ENCODE assay signal across 9 mouse cellular contexts in genomic region chr7:65497733-65498583, GRCm38 (mm10). TPM values are rescaled to one million over a fixed set of nuclear protein-coding genes. Genes with fewer than 3 reads are reported as not detected.
DNase-seq lines count a peak whose midpoint lies in the region; ATAC-seq and TF ChIP-seq lines count a peak whose summit lies in the region.
"Had no signal": no experiment of that assay in that cellular context is flagged by ENCODE, and none has a peak within 500 bp of the region (broad histone marks: within the 10 kb centered on the region; RNA-seq: fewer than 3 reads in every experiment).

No protein-coding gene starts in this region.

- no peaks in the 10 kb centered on the region for H3K36me3 ChIP-seq in embryonic facial prominence, embryonic 14.5 days (ENCODE audit: control insufficient read depth, insufficient read depth, low read length)
- no peaks in the 10 kb centered on the region for H3K36me3 ChIP-seq in heart, embryonic 10.5 days
- H3K36me3 ChIP-seq in limb, embryonic 14.5 days (ENCODE audit: control insufficient read depth, insufficient read depth, low read length) = no peaks in the 10 kb centered on the region
- H3K36me3 ChIP-seq: limb, embryonic 13.5 days had no signal

- H3K9me3 ChIP-seq in embryonic facial prominence, embryonic 14.5 days (ENCODE audit: control insufficient read depth, low read length) = no peaks in the 10 kb centered on the region
- H3K9me3 ChIP-seq in heart, embryonic 10.5 days = no peaks in the 10 kb centered on the region
- H3K9me3 ChIP-seq in limb, embryonic 14.5 days (ENCODE audit: control insufficient read depth, low read length) = no peaks in the 10 kb centered on the region; the same call in 1 of the 2 replicates
- H3K9me3 ChIP-seq: limb, embryonic 13.5 days had no signal

- H3K4me3 ChIP-seq in embryonic facial prominence, embryonic 14.5 days (ENCODE audit: low read depth, low read length) = no peak overlapping the region
- H3K4me3 ChIP-seq in heart, embryonic 10.5 days = no peak overlapping the region
- H3K4me3 ChIP-seq in limb, embryonic 14.5 days (replicated peaks; ENCODE audit: low read length) = no peak overlapping the region
- H3K4me3 ChIP-seq: limb, embryonic 13.5 days had no signal

- H3K4me1 ChIP-seq in embryonic facial prominence, embryonic 14.5 days (ENCODE audit: control insufficient read depth, insufficient read depth, low read length) = 0 out of 2 replicates have a peak, but pooled peaks cover 2% of the 10 kb centered on the region
- H3K4me1 ChIP-seq in heart, embryonic 10.5 days = peaks cover 22% of the 10 kb centered on the region
- no peaks in the 10 kb centered on the region for H3K4me1 ChIP-seq in limb, embryonic 14.5 days (ENCODE audit: control insufficient read depth, insufficient read depth, low read length)
- H3K4me1 ChIP-seq: limb, embryonic 13.5 days had no signal

- no peak for TF ChIP-seq POLR2A in limb, embryonic 14.5 days (IDR thresholded peaks at IDR 0.05; ENCODE audit: borderline replicate concordance, extremely low read depth, insufficient read depth, insufficient read length)

- WGBS in embryonic facial prominence, embryonic 14.5 days = 53% methylated on average over 12 of the region's 12 CpGs
- 49% methylated on average over 12 of the region's 12 CpGs for WGBS in heart, embryonic 10.5 days
- WGBS in limb, embryonic 14.5 days = 52% methylated on average over 12 of the region's 12 CpGs

- no peaks in the 10 kb centered on the region for H3K27me3 ChIP-seq in embryonic facial prominence, embryonic 14.5 days (replicated peaks; ENCODE audit: control insufficient read depth, insufficient read depth, low read length)
- no peaks in the 10 kb centered on the region for H3K27me3 ChIP-seq in heart, embryonic 10.5 days (ENCODE audit: insufficient read depth, poor library complexity, severe bottlenecking)
- no peaks in the 10 kb centered on the region for H3K27me3 ChIP-seq in limb, embryonic 14.5 days (ENCODE audit: control insufficient read depth, insufficient read depth, low read length)
- H3K27me3 ChIP-seq: limb, embryonic 13.5 days had no signal

- no peak overlapping the region for H3K27ac ChIP-seq in embryonic facial prominence, embryonic 14.5 days (replicated peaks; ENCODE audit: low read depth, low read length)
- H3K27ac ChIP-seq in heart, embryonic 10.5 days = no peak overlapping the region
- no peak overlapping the region for H3K27ac ChIP-seq in limb, embryonic 14.5 days (replicated peaks; ENCODE audit: low read depth, low read length)
- H3K27ac ChIP-seq: limb, embryonic 13.5 days had no signal

- no peak overlapping the region for H3K9ac ChIP-seq in embryonic facial prominence, embryonic 14.5 days (ENCODE audit: low read depth, low read length)
- no peak overlapping the region for H3K9ac ChIP-seq in limb, embryonic 14.5 days (ENCODE audit: low read depth, low read length, severe bottlenecking)
- H3K9ac ChIP-seq: limb, embryonic 13.5 days had no signal

- no peak overlapping the region for H3K4me2 ChIP-seq in embryonic facial prominence, embryonic 14.5 days (ENCODE audit: low read depth, low read length)
- no peak overlapping the region for H3K4me2 ChIP-seq in limb, embryonic 14.5 days (replicated peaks; ENCODE audit: low read depth, low read length, severe bottlenecking)
- H3K4me2 ChIP-seq: limb, embryonic 13.5 days had no signal

- peak; percentile 69 for DNase-seq in 3134 (ENCODE audit: extremely low read depth, insufficient read length, low spot score)
- peak; percentile 88 to 92 for DNase-seq in adrenal gland, postnatal 36 days
- DNase-seq in embryonic facial prominence, embryonic 14.5 days (ENCODE audit: low spot score) = peak; percentile 57
- DNase-seq in heart, embryonic 10.5 days (ENCODE audit: low spot score) = peak; percentile 80
- DNase-seq in kidney, adult 9 months = peak; percentile 71
- DNase-seq in limb, embryonic 14.5 days (ENCODE audit: low spot score) = peak; percentile 41
- DNase-seq in neural tube, embryonic 10.5 days (ENCODE audit: extremely low spot score, low spot score) = peak; percentile 74
- peak; percentile 86 for DNase-seq in testis, postnatal 10 days (ENCODE audit: low spot score)

- no peak for ATAC-seq in embryonic facial prominence, embryonic 14.5 days (ENCODE audit: low read depth)
- ATAC-seq in limb, embryonic 14.5 days (ENCODE audit: low FRiP score, low read depth) = no peak

RNA-seq across cellular contexts. Expression of gene Tjp1, which starts 29.6 kb away (rescaled TPM):
- total RNA-seq in adrenal gland, postnatal 36 days (2021) = 10 to 100 TPM; 86.5 to 89.9 TPM
- polyA plus RNA-seq in embryonic facial prominence, embryonic 14.5 days (2014; fragmentation: Nextera tagmentation; extraction: Ambion mirVana) = 18.2 and 22.3 TPM in 2 replicates
- polyA plus RNA-seq in heart, embryonic 10.5 days (2016; fragmentation: Nextera tagmentation; extraction: Ambion mirVana) = 28.1 and 33.6 TPM in 2 replicates
- polyA plus RNA-seq in limb, embryonic 14.5 days (2012; rRNA removed) = 34.1 and 37.2 TPM in 2 replicates
- polyA plus RNA-seq in limb, embryonic 14.5 days (2014; fragmentation: Nextera tagmentation; extraction: Ambion mirVana) = 17.9 TPM in 2 replicates
